8 mouse cellular contexts compared by ENCODE assay signal in genomic region chr6:83348873-83349272, GRCm38 (mm10). TPM values are rescaled to one million over a fixed set of nuclear protein-coding genes. Genes with fewer than 3 reads are reported as not detected.
DNase-seq lines count a peak whose midpoint lies in the region; ATAC-seq and TF ChIP-seq lines count a peak whose summit lies in the region.

Gene Bola3, plus strand, starts transcription at chr6:83349147.

- 22% methylated on average over 6 of the region's 6 CpGs for WGBS in embryonic facial prominence, embryonic 13.5 days
- WGBS in heart, embryonic 13.5 days = 36% methylated on average over 6 of the region's 6 CpGs

- no peak for TF ChIP-seq CTCF in testis, adult 2 months (IDR thresholded peaks at IDR 0.05; ENCODE audit: control insufficient read depth, insufficient read depth, insufficient replicate concordance, low read depth, low read length)

- peaks cover 10% of the 10 kb centered on the region for H3K79me2 ChIP-seq in myocyte (ENCODE audit: control insufficient read depth, insufficient read depth)

- H3K27me3 ChIP-seq in testis, adult 2 months (ENCODE audit: control insufficient read depth, insufficient read depth, low read length) = no peaks in the 10 kb centered on the region
- H3K27me3 ChIP-seq in embryonic facial prominence, embryonic 13.5 days = no peaks in the 10 kb centered on the region
- H3K27me3 ChIP-seq in heart, embryonic 13.5 days (replicated peaks) = no peaks in the 10 kb centered on the region
- H3K27me3 ChIP-seq in myocyte (ENCODE audit: control insufficient read depth, insufficient read depth, insufficient read length) = no peaks in the 10 kb centered on the region

- peak within 1 kb of the TSS; percentile 93 for H3K9ac ChIP-seq in embryonic facial prominence, embryonic 13.5 days
- peak within 1 kb of the TSS; percentile 96 for H3K9ac ChIP-seq in heart, embryonic 13.5 days

- peak within 1 kb of the TSS; percentile 85 for H3K4me2 ChIP-seq in embryonic facial prominence, embryonic 13.5 days
- peak within 1 kb of the TSS; percentile 93 for H3K4me2 ChIP-seq in heart, embryonic 13.5 days
- H3K4me2 ChIP-seq in myocyte (ENCODE audit: low read depth) = peak within 1 kb of the TSS; percentile 77

- no peak for DNase-seq in testis, postnatal 14 days (ENCODE audit: low spot score)
- no peak for DNase-seq in left cerebral cortex, postnatal 14 days (ENCODE audit: low spot score in 2 of 2)
- no peak for DNase-seq in right cerebral cortex, postnatal 25 days
- no peak for DNase-seq in thymus, postnatal 25 days

- H3ac ChIP-seq in myocyte (ENCODE audit: control insufficient read depth, insufficient read length) = peak within 1 kb of the TSS; percentile 68

- no peak for TF ChIP-seq POLR2A in testis, adult 2 months (IDR thresholded peaks at IDR 0.05; ENCODE audit: control insufficient read depth, low read depth, low read length)
- TF ChIP-seq POLR2A in myocyte (IDR thresholded peaks at IDR 0.05; ENCODE audit: insufficient read length, low read depth) = no peak

- H3K9me3 ChIP-seq in embryonic facial prominence, embryonic 13.5 days = no peaks in the 10 kb centered on the region
- H3K9me3 ChIP-seq in heart, embryonic 13.5 days = no peaks in the 10 kb centered on the region

- peak within 1 kb of the TSS; percentile 90 for H3K4me3 ChIP-seq in testis, adult 2 months (ENCODE audit: control insufficient read depth, low read depth, low read length)
- peak within 1 kb of the TSS; percentile 88 for H3K4me3 ChIP-seq in embryonic facial prominence, embryonic 13.5 days
- H3K4me3 ChIP-seq in heart, embryonic 13.5 days = peak within 1 kb of the TSS; percentile 89
- H3K4me3 ChIP-seq in myocyte = peak within 1 kb of the TSS; percentile 38

- intact Hi-C loops in left cerebral cortex, postnatal 14 days (cut with DNase I) = loop anchor here (2.0 kb wide), 1 partner anchor 134 kb away; no protein-coding TSS in a partner anchor

- no peak for ATAC-seq in embryonic facial prominence, embryonic 13.5 days (ENCODE audit: insufficient number of reproducible peaks, insufficient read depth, low FRiP score, low TSS enrichment, low read depth)
- ATAC-seq in heart, embryonic 13.5 days (ENCODE audit: extremely low read depth, insufficient number of reproducible peaks, low FRiP score, low TSS enrichment) = no peak

- H3K36me3 ChIP-seq in testis, adult 2 months (ENCODE audit: control insufficient read depth, insufficient read depth, low read length) = no peaks in the 10 kb centered on the region
- H3K36me3 ChIP-seq in embryonic facial prominence, embryonic 13.5 days = peaks cover 21% of the 10 kb centered on the region
- peaks cover 25% of the 10 kb centered on the region for H3K36me3 ChIP-seq in heart, embryonic 13.5 days
- no peaks in the 10 kb centered on the region for H3K36me3 ChIP-seq in myocyte (ENCODE audit: control insufficient read depth, insufficient read depth)

- H3K4me1 ChIP-seq in testis, adult 2 months (ENCODE audit: control insufficient read depth, insufficient read depth, low read length) = peaks cover 10% of the 10 kb centered on the region
- peaks cover 18% of the 10 kb centered on the region for H3K4me1 ChIP-seq in embryonic facial prominence, embryonic 13.5 days
- H3K4me1 ChIP-seq in heart, embryonic 13.5 days = peaks cover 24% of the 10 kb centered on the region

- H3K27ac ChIP-seq in testis, adult 2 months (ENCODE audit: control insufficient read depth, insufficient read depth, low read depth, low read length) = peak within 1 kb of the TSS; percentile 19
- 0 out of 2 replicates have a peak within 1 kb of the TSS, but pooled peaks have one; percentile 22 for H3K27ac ChIP-seq in embryonic facial prominence, embryonic 13.5 days
- peak within 1 kb of the TSS; percentile 51 for H3K27ac ChIP-seq in heart, embryonic 13.5 days (replicated peaks)

TF ChIP-seq in myocyte, 11 proteins besides CTCF, POLR2A, EP300 and RAD21:
- no peak for TF ChIP-seq SRF (IDR thresholded peaks at IDR 0.05; ENCODE audit: control insufficient read depth, insufficient read length, low read depth)
- no peak for TF ChIP-seq E2F4 (IDR thresholded peaks at IDR 0.05; ENCODE audit: insufficient read depth)

RNA-seq across cellular contexts. Expression of gene Bola3, which starts in this region (rescaled TPM):
- 64.3 and 68.3 TPM in 2 replicates for polyA plus RNA-seq in testis, adult 2 months (2012; rRNA removed)
- polyA plus RNA-seq in embryonic facial prominence, embryonic 13.5 days (2015; fragmentation: Nextera tagmentation; extraction: Ambion mirVana) = 115 and 121 TPM in 2 replicates
- polyA plus RNA-seq in heart, embryonic 13.5 days (2015; fragmentation: Nextera tagmentation; extraction: Ambion mirVana) = 233 and 264 TPM in 2 replicates
- 10 to 100 TPM; 41.2 to 45.5 TPM for total RNA-seq in left cerebral cortex, postnatal 14 days (2021)
- polyA plus RNA-seq in myocyte (2012; fragmentation: generic; extraction: Trizol) = 104 TPM

Comparison
In these comparisons a context has a peak if more than half of its experiments do, and no peak if none do; other contexts are left out.
1. H3K4me3 ChIP-seq: peak in every context shown above with its lines; median percentile 90 in testis, adult 2 months; 89 in heart, embryonic 13.5 days; 88 in embryonic facial prominence, embryonic 13.5 days; 38 in myocyte.